Mouse (Mus musculus) large intestine, adult 2 months (tissue): ENCODE results near the gene Snrk. TPM values are rescaled to one million over a fixed set of nuclear protein-coding genes. Genes with fewer than 3 reads are reported as not detected.

Experiments
- DNase-seq: peaks from one replicate; pipeline ENCODE4 v3.0.0-alpha.2; 2012; ENCODE audit warnings: low read depth, low spot score
- WGBS: fragments of 180-500 bp; shearing (Covaris S2); methylation state at CpG from one replicate; pipeline ENCODE4 v1.1.7; 2018; 5-methylcytosine and 5-hydroxymethylcytosine counted together
- polyA plus RNA-seq: library from polyadenylated mRNA; depleted of rRNA; stranded (reverse); fragments of >200 nt; gene quantifications from 2 replicates; pipeline ENCODE4 v1.2.3, GENCODE M21; 2012; rRNA removed

The Snrk gene
- polyA plus RNA-seq, 1 experiment = 26.9 TPM

GRCm38 (mm10) chr9:122204508-122204907 lies 87.4 kb downstream of the Snrk start:
- DNase-seq = no peak
- 86% methylated on average over 7 of the region's 7 CpGs for WGBS

DNA sequence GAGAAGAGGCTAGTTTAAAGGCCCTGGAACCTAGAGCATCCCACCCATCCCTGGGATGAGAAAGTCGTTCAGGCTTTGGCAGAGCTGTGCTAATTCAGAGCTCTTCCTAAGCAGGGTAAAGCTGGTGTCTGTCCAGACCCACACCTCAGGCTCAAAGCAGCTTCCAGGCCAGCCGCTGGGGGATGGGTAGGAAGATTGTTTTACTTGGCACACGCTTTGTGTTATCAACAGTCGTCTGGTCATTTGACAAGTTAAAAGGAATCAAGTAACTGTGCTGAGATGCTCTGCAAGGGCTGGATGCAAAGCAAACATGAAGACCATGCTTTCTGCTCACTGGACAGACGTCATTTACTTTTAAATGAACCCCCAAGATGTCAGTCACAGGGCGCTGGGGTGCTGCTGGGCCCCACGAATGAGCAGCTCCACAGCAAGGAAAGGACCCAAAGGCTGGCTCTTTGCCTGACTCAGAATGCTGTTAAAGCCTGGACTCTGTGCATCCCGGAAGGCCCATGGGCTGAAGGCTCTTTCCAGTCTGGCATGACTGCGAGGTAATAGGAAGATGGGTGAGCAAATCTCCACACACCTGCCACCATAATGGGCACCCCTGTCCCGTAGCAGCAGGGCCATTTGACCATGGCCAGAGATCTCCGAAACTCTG lies 88.6 kb downstream of the Snrk start:
- WGBS = 44% methylated on average over 11 of the region's 11 CpGs
- no peak for DNase-seq

DNA sequence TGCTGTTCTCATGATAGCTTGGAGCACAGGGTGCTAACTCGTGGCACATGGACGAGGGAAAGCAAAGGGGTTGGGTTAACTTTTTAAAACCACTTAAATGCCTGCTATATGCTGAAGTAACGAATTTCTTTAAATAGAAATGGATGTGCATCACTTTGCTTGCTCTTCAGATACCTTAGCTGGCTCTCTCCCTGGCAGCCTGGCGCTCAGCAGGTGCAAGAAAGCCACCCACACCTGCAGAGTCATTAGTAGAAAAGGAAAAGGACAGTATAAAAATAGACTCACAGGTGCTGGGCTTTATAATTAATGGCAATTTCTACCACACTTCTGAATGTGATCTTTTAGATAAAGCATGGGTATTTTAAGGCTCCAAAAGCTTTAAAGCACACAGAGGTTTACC lies 91.2 kb downstream of the Snrk start:
- WGBS = 79% methylated on average over 4 of the region's 4 CpGs
- DNase-seq = no peak

- no peak for DNase-seq
Measured at GRCm38 (mm10) chr9:122215118-122215517, 98.1 kb downstream of the Snrk start.

- DNase-seq = no peak
- 86% methylated on average over 7 of the region's 7 CpGs for WGBS
Measured at GRCm38 (mm10) chr9:122216945-122217529, 100.0 kb downstream of the Snrk start.

Other genes with a start within 250 kb of the Snrk start
- 1.5 TPM in 2 replicates for gene Ackr2, start 218.9 kb upstream of the Snrk start, polyA plus RNA-seq
- 0.07 and 0.09 TPM in 2 replicates for gene Cyp8b1, start 201.0 kb upstream of the Snrk start, polyA plus RNA-seq
- 0.72 and 0.86 TPM in 2 replicates for gene Fam198a, start 166.3 kb upstream of the Snrk start, polyA plus RNA-seq
- gene Pomgnt2, start 120.2 kb upstream of the Snrk start, polyA plus RNA-seq = 8.2 TPM in 2 replicates
- 67.0 and 72.8 TPM in 2 replicates for gene Ano10, start 177.2 kb downstream of the Snrk start, polyA plus RNA-seq
- 16.2 and 17.9 TPM in 2 replicates for gene Abhd5, start 234.3 kb downstream of the Snrk start, polyA plus RNA-seq